Mouse (Mus musculus): Measurements from ENCODE around the gene Rasl10a. TPM values are rescaled to one million over a fixed set of nuclear protein-coding genes. Genes with fewer than 3 reads are reported as not detected.
A peak's percentile ranks its signal among the peaks of the same experiment; 100 is the strongest.

Rasl10a gene
- total RNA-seq, 2 experiments from 2014 or later = 0.21 TPM; not detected in 1

DNA sequence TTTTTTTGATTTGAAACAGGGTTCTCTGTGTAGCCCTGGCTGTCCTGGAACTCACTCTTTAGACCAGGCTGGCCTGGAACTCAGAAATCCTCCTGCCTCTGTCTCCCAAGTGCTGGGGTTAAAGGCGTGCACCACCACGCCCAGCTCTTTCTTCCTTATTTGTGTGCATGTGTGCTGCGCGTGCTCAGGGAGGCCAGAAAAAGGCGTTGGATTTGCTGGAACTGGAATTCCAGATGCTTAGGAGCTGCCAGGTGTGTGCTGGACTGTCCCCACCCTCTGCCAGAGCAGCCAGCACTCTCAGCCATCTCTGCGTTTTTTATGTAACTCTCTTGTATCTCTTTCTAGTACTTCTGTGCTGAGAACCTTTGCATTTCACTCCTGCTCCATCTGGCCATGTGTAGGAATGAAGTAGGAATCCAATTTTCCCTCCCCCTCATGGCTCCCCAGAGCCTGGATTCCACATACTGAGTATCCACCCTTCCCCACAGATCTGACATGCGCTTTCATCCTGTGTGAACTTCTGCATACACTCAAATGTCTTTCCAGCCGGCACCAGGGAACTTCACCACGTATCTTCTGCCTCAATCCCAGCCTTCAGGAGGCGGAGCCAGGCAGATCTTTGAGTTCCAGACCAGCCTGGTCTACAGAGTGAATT is 5.6 kb upstream of the Rasl10a start:
- DNase-seq (ENCODE audit: low spot score) = no peak

- no peak for DNase-seq (ENCODE audit: low spot score)
These were observed 3.8 kb upstream of the Rasl10a start for GRCm38 (mm10) chr11:5054151-5054550.

DNA sequence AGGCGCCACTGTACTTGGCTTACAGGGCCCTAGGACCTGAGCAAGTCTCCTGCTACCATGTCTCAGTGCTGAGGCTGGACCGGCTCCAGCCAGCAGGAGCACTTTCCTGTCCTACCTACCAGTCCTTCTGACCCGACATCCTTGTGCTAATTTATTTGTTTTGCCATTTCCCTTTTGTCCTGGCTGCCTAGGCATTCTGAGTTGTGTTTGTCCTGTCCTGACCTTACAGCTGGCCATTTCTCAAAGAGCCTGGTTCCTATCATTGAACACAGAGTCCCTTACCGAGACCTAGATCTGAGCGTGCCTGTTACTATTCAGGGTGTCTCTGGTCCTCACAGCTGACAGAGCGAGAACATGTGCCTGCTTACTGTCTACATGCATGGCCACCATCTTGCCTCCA is 3.1 kb upstream of the Rasl10a start:
- no peak for DNase-seq (ENCODE audit: low spot score)

DNA sequence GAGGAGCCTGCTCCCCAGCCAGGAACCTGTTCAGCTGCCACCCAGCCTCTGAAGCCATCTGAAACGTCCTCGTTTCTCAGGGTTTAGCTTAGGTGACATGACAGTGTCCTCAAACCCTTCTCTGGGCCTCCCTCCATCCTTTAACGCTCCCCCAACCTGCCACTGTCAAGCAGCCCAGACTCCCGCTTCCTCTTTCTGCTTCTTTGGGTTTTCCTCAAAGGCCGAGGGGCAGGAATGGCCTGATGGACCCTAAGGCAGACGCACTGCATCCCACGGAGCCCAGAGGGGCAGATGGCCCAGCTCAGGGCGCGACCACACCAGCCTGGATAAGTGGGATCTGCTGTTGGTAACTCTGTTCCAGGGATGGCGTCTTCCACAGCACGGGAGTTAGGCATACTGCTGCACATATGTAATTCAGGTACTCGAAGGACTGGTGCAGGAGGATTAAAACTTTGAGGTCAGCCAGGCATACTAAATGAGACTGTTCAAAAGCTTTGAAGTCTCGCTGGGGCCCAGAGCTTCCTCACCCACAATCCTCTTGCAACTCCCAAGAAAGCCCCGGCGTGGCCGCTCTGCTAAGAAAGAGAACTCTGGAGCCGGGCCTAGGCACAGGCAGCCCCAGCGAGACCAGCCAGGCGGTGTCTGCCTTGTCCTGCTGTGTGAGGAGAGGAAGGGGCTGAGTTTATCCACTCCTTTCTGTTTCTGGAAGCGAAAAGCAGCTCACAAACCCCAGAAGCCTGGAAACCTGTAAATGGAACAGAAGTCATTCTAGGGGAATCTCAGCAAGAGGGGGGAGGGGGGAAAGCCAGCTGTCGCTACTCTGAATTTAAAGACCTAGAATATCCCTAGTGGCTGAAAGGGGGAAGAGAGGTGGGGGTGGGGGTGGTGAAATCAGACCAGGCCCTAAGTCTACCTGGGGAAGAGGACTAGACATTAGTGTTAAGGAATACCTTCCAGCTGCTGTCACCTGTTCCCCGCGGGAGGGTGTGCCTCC is 1.7 kb upstream of the Rasl10a start:
- DNase-seq (ENCODE audit: low spot score) = no peak

GRCm38 (mm10) chr11:5057064-5057463 is 864 bp upstream of the Rasl10a start:
- no peak for DNase-seq (ENCODE audit: low spot score)

DNA sequence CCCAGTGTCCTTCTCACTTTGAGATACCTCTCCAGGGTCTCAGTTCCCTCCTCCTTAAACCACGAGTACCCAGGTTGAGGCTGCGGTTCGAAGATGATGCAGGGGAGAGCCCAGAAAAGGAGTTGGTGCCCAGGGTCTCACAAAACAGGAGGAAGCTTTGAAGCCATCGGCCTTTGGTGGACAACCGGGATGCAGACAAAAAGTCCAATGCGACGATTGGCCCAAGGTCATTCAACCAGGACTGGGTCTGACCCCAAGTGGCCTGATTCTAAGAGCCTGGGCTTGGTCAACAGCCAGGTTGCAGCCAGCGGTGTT is 430 bp upstream of the Rasl10a start:
- DNase-seq (ENCODE audit: low spot score) = no peak

GRCm38 (mm10) chr11:5058783-5059182 is 855 bp downstream of the Rasl10a start:
- no peak for DNase-seq (ENCODE audit: low spot score)

DNA sequence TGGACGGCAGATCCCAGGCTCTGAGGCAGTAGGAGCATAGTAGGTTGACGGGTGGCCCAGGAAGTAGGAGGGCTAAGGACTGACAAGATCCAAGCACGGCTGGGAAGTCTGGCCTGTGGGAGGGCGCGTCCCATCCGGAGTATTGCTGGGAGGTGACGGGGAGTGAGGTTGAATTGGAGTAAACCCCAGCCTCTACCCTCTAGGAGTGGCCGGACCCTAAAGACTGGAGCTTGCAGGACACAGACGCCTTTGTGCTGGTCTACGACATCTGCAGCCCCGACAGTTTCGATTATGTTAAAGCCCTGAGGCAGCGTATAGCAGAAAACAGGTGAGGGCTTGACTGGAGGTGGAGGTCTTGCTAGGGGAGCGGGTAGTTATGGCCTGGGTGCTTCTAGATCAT is 1.3 kb downstream of the Rasl10a start:
- DNase-seq (ENCODE audit: low spot score) = no peak

GRCm38 (mm10) chr11:5059704-5060156 is 1.8 kb downstream of the Rasl10a start:
- DNase-seq (ENCODE audit: low spot score) = no peak

DNA sequence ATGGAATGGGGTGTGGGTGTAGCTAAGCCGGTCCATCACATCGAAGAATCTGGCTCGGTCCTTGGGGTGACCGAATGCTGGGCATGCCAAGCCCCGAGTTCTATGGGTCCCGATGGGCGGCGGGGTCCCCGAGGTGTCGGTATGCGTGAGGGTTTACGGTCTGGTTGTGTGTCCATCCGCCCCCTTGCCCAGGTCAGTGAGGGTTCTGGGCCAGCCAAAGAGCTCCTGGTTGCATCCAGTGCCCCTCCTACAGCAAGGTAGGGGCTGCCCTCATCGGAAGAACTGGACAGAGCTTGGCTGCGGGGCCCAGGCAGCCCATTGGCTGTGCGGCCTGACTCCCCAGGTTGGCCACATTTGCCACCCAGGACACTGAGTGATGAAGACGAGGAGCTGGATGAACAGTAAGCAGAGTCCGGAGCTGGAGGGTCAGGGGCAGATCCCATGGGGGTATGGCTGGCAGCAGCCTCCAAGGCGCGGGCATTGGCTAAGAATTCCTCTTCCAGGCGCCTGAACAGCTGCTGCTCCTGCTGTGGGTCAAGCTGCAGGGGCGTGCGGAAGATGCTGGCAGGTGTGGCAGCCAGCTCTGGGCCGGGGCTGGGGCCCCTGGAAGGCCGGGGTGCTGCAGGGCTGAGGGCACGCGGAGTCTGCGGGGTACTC is 3.0 kb downstream of the Rasl10a start:
- DNase-seq (ENCODE audit: low spot score) = no peak

DNA sequence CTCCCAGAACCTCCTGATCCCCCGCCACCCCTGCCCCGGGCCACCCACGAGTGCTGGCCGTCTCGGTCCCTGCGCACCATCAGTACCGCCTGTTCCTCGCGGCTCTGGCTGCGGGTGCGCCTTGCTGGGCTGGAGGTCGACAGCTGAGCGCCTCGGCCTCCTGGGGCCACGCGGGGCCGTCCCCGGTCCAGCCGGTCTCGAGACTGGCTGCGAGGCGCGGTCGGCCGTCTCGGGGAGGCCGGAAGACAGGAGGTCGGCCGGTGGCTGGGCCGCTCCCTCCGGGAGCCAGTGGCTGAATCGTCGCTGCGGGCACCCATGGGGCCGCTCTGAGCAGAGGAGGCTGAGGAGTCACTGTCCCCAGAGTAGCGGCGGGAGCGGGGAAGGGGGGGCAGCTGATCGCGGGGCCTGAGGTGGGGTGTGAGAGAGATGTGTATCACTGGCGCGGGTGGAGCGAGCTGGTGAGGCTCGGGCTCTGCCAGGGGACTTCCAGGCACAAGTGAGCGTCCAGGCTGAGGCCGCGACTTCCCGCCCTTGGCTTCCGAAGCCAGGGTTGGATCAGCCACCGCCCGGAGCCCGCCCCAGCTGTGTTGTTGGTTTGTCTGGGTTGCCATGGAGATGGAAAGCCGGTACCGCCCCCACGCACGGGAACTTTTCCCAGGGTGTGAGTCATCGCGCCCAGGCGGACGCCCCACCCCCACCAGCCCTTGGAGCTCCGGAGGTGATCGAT is 3.6 kb downstream of the Rasl10a start:
- DNase-seq (ENCODE audit: low spot score) = peak; percentile 93

- no peak for DNase-seq (ENCODE audit: low spot score)
These were observed 4.4 kb downstream of the Rasl10a start for GRCm38 (mm10) chr11:5062326-5062725.

GRCm38 (mm10) chr11:5062860-5063505 is 5.1 kb downstream of the Rasl10a start:
- no peak for DNase-seq (ENCODE audit: low spot score)

- DNase-seq (ENCODE audit: low spot score) = no peak
These were observed 5.8 kb downstream of the Rasl10a start for GRCm38 (mm10) chr11:5063561-5064281.

GRCm38 (mm10) chr11:5064282-5065055 is 6.5 kb downstream of the Rasl10a start:
- no peak for DNase-seq (ENCODE audit: low spot score)

- peak; percentile 89 for DNase-seq (ENCODE audit: low spot score)
These were observed 7.3 kb downstream of the Rasl10a start, which contains the start of gene Gas2l1 for GRCm38 (mm10) chr11:5065056-5065821. Gas2l1 (minus strand) TSS chr11:5065327.

DNA sequence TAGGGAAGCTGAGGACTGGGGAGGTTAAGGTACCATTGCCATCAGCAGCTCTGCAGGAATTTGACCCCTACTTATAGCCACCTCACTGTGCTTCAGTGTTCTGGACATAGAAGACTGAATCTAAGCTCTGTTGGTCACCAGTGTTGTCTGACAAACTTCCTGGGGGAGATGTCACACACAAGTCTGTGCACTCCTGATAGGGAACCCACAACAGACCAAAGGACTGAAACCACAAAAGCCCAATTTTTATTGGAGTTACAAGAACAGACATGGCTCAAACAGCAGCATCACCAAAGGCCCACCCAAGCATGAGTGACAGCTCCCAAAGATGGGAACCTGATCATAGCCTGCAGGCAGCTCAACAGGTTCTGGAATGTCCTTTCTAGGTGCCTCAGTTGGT is 9.1 kb downstream of the Rasl10a start:
- no peak for DNase-seq (ENCODE audit: low spot score)

GRCm38 (mm10) chr11:5068126-5068971 is 10.4 kb downstream of the Rasl10a start:
- DNase-seq (ENCODE audit: low spot score) = no peak
